Mouse (Mus musculus): Measurements from ENCODE around the gene Ppp1cb. TPM values are rescaled to one million over a fixed set of nuclear protein-coding genes. Genes with fewer than 3 reads are reported as not detected.

The Ppp1cb gene
- polyA plus RNA-seq, 1 experiment from 2014 or later: 283 TPM

DNA sequence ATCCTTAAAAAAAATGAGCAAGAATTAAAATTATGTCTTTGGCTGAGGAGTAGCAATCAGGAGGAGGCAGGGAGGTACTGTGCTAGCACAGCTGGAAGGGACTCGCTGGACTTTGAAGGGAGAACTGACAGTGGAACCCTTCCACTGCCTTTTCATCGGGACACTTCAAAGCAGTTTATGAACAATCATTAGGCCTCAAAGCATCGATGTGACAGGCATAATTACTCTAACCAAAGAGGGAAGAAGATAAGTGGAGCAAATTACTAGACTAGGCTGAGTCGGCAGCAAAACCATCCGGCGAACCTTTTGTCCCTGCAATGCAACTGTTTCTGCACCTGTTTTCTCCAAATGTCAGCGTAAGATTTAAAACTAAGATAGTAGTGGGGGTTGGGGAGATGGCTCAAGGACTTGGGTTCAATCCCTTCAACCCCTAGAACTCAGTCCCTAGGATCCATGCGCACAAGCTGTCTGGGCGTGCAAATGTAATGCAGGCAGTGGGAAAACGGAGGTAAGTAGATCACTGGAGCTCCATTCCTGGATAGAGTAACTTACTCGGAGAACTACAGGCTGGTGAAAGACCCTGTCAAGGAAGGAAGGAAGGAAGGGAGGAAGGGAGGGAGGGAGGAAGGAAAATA, 13.2 kb upstream of the Ppp1cb start:
- Histone ChIP-seq H3K9me3 (replicated peaks) (no peaks in the 10 kb centered on the region), H3K4me1 (replicated peaks) (0 out of 2 replicates have a peak, but pooled peaks cover 5% of the 10 kb centered on the region), H3K27me3 (replicated peaks) (no peaks in the 10 kb centered on the region), H3K27ac (ENCODE audit: poor library complexity, severe bottlenecking) (no peak overlapping the region), H3K36me3 (no peaks in the 10 kb centered on the region), H3K4me2 (no peak overlapping the region), H3K9ac (no peak overlapping the region), H3K4me3 (no peak overlapping the region)
- no peak for ATAC-seq (ENCODE audit: insufficient number of reproducible peaks, low FRiP score)
- 66% methylated on average over 11 of the region's 11 CpGs for WGBS

GRCm38 (mm10) chr5:32446394-32446793, 12.2 kb upstream of the Ppp1cb start:
- 47% methylated on average over 5 of the region's 5 CpGs for WGBS
- peak overlapping the region; percentile 31; the same call in 1 of the 2 replicates for H3K9ac ChIP-seq
- H3K4me2 ChIP-seq: peak overlapping the region; percentile 31; the same call in 1 of the 2 replicates
- no peaks in the 10 kb centered on the region for H3K27me3 ChIP-seq (replicated peaks)
- no peaks in the 10 kb centered on the region for H3K9me3 ChIP-seq (replicated peaks)
- H3K27ac ChIP-seq (ENCODE audit: poor library complexity, severe bottlenecking): peak overlapping the region; percentile 67
- H3K4me1 ChIP-seq (replicated peaks): 0 out of 2 replicates have a peak, but pooled peaks cover 5% of the 10 kb centered on the region
- no peaks in the 10 kb centered on the region for H3K36me3 ChIP-seq
- H3K4me3 ChIP-seq: no peak overlapping the region
- peak; percentile 33; the same call in 1 of the 2 replicates for ATAC-seq (ENCODE audit: insufficient number of reproducible peaks, low FRiP score)

DNA sequence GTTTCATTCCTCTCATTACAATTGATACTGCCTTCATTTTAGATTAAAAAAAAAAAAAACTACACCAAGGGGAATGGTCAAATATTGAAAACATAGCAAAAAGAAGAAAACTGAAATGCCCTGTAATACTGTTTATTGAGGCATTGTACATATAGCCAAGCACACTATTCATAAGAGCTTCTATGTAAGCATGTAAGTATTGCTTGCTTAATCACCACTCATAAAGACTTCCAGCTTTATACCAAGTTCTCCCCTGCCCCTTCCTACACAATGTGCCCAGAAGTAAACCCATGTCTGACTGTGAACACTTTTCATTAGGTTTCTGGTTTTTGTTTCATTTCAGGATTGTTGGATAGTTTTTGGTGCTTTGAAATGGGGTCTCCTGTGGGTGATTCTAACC, 11.8 kb upstream of the Ppp1cb start:
- Histone ChIP-seq H3K4me3 (no peak overlapping the region), H3K36me3 (no peaks in the 10 kb centered on the region), H3K27ac (ENCODE audit: poor library complexity, severe bottlenecking) (no peak overlapping the region), H3K9ac (no peak overlapping the region), H3K4me1 (replicated peaks) (0 out of 2 replicates have a peak, but pooled peaks cover 5% of the 10 kb centered on the region), H3K4me2 (no peak overlapping the region), H3K9me3 (replicated peaks) (no peaks in the 10 kb centered on the region), H3K27me3 (replicated peaks) (no peaks in the 10 kb centered on the region)
- ATAC-seq (ENCODE audit: insufficient number of reproducible peaks, low FRiP score): no peak

DNA sequence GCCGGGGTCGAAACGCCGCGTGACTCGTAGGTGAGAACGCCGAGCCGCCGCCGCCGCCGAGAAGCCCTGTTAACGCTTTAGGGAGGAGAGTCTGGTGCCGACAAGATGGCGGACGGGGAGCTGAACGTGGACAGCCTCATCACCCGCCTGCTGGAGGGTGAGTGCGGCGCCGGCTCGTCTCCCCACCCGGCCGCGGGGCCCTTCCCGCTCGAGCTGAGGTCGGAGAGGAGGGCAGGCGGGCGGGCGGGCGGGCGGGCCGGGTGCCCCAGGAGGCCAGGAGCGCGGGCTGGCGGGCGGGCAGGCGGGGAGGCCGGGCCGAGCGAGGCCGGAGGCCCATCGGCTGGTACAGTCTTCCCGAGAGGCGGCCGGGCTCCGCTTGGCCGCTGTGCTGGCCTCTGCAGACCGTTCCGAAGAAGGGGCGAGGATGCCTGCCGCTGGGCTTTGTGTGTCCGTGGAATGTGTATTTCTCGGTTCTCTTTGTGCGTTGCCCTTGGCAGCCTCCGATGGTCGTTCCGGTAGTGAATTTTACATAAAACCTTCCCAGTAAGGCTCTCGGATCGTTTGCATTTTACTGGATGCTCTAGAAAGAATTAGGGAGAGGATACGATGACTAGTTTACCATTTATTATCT, 723 bp downstream of the Ppp1cb start:
- H3K9me3 ChIP-seq (replicated peaks): no peaks in the 10 kb centered on the region
- H3K4me3 ChIP-seq: peak overlapping the region; percentile 94
- peak overlapping the region; percentile 100 for H3K9ac ChIP-seq
- peak overlapping the region; percentile 19 for H3K4me2 ChIP-seq
- peak; percentile 73 for ATAC-seq (ENCODE audit: insufficient number of reproducible peaks, low FRiP score)
- no peaks in the 10 kb centered on the region for H3K36me3 ChIP-seq
- under 1% methylated on average over 44 of the region's 63 CpGs for WGBS
- peaks cover 17% of the 10 kb centered on the region for H3K4me1 ChIP-seq (replicated peaks)
- H3K27me3 ChIP-seq (replicated peaks): no peaks in the 10 kb centered on the region
- H3K27ac ChIP-seq (ENCODE audit: poor library complexity, severe bottlenecking): peak overlapping the region; percentile 100

DNA sequence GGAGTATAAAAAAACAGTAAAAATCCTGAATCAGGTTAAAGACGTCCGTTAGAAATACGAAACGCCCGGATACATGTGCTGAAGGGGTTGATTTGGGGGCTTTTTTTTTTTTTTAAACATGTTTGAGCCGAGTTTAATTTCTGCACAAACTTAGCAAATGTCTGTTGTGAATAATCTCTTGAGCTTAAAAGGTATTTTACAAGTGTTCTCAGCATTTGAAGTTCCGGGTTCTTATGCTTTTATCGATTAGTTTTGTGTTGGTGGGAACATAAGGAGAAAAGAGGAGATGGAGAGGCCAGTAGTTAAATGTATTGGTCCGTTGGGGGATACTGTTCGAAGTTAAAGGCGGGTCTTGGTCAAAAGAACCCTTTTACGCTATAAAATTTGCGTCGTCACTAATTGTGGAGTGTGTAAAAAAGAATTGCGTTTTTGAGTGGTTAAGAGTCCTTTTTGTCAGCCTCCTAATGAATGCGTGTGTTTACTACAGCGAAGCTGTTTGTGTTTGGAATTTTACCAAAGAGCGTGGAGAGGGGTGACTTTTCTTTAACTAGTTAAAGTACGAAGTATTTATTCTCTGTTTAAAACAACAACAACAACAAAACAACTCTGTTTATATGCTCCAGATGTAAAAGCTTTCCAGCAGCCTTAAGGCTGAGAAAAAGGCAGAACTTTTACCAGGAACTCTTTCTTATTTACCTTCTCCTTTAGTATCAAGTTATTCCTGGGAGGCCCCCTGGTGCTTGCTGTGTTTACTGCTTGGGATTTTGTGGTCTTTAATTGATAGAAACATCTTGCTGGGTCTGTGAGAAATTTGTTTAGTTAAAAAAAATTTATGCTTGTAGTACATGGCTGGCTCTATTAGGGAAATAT, 1.5 kb downstream of the Ppp1cb start:
- no peak for ATAC-seq (ENCODE audit: insufficient number of reproducible peaks, low FRiP score)
- WGBS: under 1% methylated on average over 19 of the region's 19 CpGs

DNA sequence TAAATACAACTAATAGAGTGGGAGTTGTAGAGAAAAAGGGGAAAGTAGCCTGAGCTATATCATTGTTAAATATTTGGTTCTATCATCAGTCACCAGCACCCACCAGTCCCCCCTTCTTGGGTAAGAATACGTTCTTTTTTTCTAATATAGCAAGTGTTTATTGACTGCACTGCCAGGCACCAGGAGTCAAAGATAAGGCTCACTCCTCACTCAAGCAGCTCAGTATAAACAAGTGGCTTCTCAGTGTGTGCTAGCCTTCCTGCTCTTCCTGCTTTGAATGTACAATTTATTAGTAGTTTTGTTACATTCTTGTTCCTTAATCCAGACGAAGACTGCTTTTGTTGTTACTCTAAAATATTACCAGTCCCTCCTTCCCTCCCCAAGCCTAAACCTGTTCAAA, 2.3 kb downstream of the Ppp1cb start:
- peak overlapping the region; percentile 37 for H3K4me3 ChIP-seq
- no peaks in the 10 kb centered on the region for H3K36me3 ChIP-seq
- peak overlapping the region; percentile 18; the same call in 1 of the 2 replicates for H3K27ac ChIP-seq (ENCODE audit: poor library complexity, severe bottlenecking)
- peaks cover 20% of the 10 kb centered on the region for H3K4me1 ChIP-seq (replicated peaks)
- peak overlapping the region; percentile 67 for H3K4me2 ChIP-seq
- WGBS: 16% methylated on average over 2 of the region's 2 CpGs
- H3K9ac ChIP-seq: peak overlapping the region; percentile 56; the same call in 1 of the 2 replicates
- H3K27me3 ChIP-seq (replicated peaks): no peaks in the 10 kb centered on the region
- H3K9me3 ChIP-seq (replicated peaks): no peaks in the 10 kb centered on the region
- ATAC-seq (ENCODE audit: insufficient number of reproducible peaks, low FRiP score): no peak

More for the DNA sequence above, 1.5 kb downstream of the Ppp1cb start:
- Histone ChIP-seq H3K27me3 (replicated peaks) (no peaks in the 10 kb centered on the region), H3K4me3 (peak overlapping the region; percentile 94), H3K4me1 (replicated peaks) (peaks cover 20% of the 10 kb centered on the region), H3K9me3 (replicated peaks) (no peaks in the 10 kb centered on the region), H3K27ac (ENCODE audit: poor library complexity, severe bottlenecking) (peak overlapping the region; percentile 100), H3K36me3 (no peaks in the 10 kb centered on the region), H3K4me2 (peak overlapping the region; percentile 61), H3K9ac (peak overlapping the region; percentile 100)

GRCm38 (mm10) chr5:32472332-32473028, 13.8 kb downstream of the Ppp1cb start:
- no peak overlapping the region for H3K9ac ChIP-seq

GRCm38 (mm10) chr5:32473029-32473352, 14.3 kb downstream of the Ppp1cb start:
- H3K9ac ChIP-seq: no peak overlapping the region

More at GRCm38 (mm10) chr5:32472332-32473028, 13.8 kb downstream of the Ppp1cb start:
- Histone ChIP-seq H3K4me1 (replicated peaks) (peaks cover 35% of the 10 kb centered on the region), H3K36me3 (no peaks in the 10 kb centered on the region), H3K27me3 (replicated peaks) (no peaks in the 10 kb centered on the region), H3K27ac (ENCODE audit: poor library complexity, severe bottlenecking) (peak overlapping the region; percentile 82), H3K4me2 (peak overlapping the region; percentile 48), H3K4me3 (no peak overlapping the region), H3K9me3 (replicated peaks) (no peaks in the 10 kb centered on the region)
- whole genome bisulfite sequencing: 45% methylated on average over 4 of the region's 4 CpGs
- ATAC-seq (ENCODE audit: insufficient number of reproducible peaks, low FRiP score): peak; percentile 77

DNA sequence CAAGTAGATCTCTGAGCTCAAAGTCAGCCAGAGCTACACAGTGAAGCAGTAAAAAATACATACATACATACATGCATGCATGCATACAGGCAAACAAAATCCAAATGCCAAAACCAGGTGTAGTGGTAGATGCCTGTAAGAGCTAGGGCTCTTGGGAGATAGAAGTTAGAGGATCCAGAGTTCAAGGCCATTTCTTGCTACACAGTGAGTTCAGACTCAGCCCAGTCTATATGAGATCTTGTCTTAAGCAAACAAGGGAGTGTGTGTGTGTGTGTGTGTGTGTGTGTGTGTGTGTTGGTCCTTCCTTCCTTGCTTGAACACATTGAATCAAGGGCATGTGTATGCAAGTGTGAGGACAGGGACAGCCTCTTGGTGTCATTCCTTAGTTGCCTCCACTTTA, 17.9 kb downstream of the Ppp1cb start:
- Histone ChIP-seq H3K4me1 (replicated peaks) (peaks cover 29% of the 10 kb centered on the region), H3K9ac (no peak overlapping the region), H3K4me2 (no peak overlapping the region), H3K4me3 (no peak overlapping the region), H3K36me3 (peaks cover 30% of the 10 kb centered on the region), H3K27ac (ENCODE audit: poor library complexity, severe bottlenecking) (no peak overlapping the region), H3K27me3 (replicated peaks) (no peaks in the 10 kb centered on the region), H3K9me3 (replicated peaks) (no peaks in the 10 kb centered on the region)
- no peak for ATAC-seq (ENCODE audit: insufficient number of reproducible peaks, low FRiP score)

More at GRCm38 (mm10) chr5:32473029-32473352, 14.3 kb downstream of the Ppp1cb start:
- 60% methylated on average over 2 of the region's 2 CpGs for WGBS
- 0 out of 2 replicates have a peak, but pooled peaks have one; percentile 53 for ATAC-seq (ENCODE audit: insufficient number of reproducible peaks, low FRiP score)
- H3K27ac ChIP-seq (ENCODE audit: poor library complexity, severe bottlenecking): peak overlapping the region; percentile 82
- H3K4me1 ChIP-seq (replicated peaks): peaks cover 37% of the 10 kb centered on the region
- H3K4me2 ChIP-seq: peak overlapping the region; percentile 48
- no peaks in the 10 kb centered on the region for H3K36me3 ChIP-seq
- H3K27me3 ChIP-seq (replicated peaks): no peaks in the 10 kb centered on the region
- H3K9me3 ChIP-seq (replicated peaks): no peaks in the 10 kb centered on the region
- H3K4me3 ChIP-seq: no peak overlapping the region

- H3K36me3 ChIP-seq: peaks cover 40% of the 10 kb centered on the region
- no peak overlapping the region for H3K4me2 ChIP-seq
- H3K27ac ChIP-seq (ENCODE audit: poor library complexity, severe bottlenecking): no peak overlapping the region
- ATAC-seq (ENCODE audit: insufficient number of reproducible peaks, low FRiP score): no peak
- H3K9ac ChIP-seq: no peak overlapping the region
- no peaks in the 10 kb centered on the region for H3K9me3 ChIP-seq (replicated peaks)
- 86% methylated on average over 4 of the region's 4 CpGs for WGBS
- H3K4me1 ChIP-seq (replicated peaks): peaks cover 14% of the 10 kb centered on the region
- H3K27me3 ChIP-seq (replicated peaks): no peaks in the 10 kb centered on the region
- no peak overlapping the region for H3K4me3 ChIP-seq
Observed at GRCm38 (mm10) chr5:32478972-32479371, 20.3 kb downstream of the Ppp1cb start.
